Mouse (Mus musculus): ENCODE results near the gene Cep70. TPM values are rescaled to one million over a fixed set of nuclear protein-coding genes. Genes with fewer than 3 reads are reported as not detected.

The Cep70 gene
- 20.3 TPM for polyA plus RNA-seq (2015; fragmentation: Illumina TruSeq; extraction: RNeasy Lipid Tissue Mini Kit (QIAGEN cat#74804); ENCODE audit: low read depth, low replicate concordance)

GRCm38 (mm10) chr9:99243190-99243894 is at the start of gene Cep70:
Gene Cep70, plus strand, starts transcription at chr9:99243367.

GRCm38 (mm10) chr9:99237139-99237538 is 6.0 kb upstream of the Cep70 start, which contains the start of gene Faiml:
Gene Faiml, minus strand, starts transcription at chr9:99237239.

Other genes with a start within 250 kb of the Cep70 start
- gene Gm1123, start 207.7 kb upstream of the Cep70 start, polyA plus RNA-seq (2015; fragmentation: Illumina TruSeq; extraction: RNeasy Lipid Tissue Mini Kit (QIAGEN cat#74804); ENCODE audit: low read depth, low replicate concordance), result not detected
- 14.6 TPM for gene Pik3cb, start 102.7 kb upstream of the Cep70 start, polyA plus RNA-seq (2015; fragmentation: Illumina TruSeq; extraction: RNeasy Lipid Tissue Mini Kit (QIAGEN cat#74804); ENCODE audit: low read depth, low replicate concordance)
- gene Faiml, start 6.1 kb upstream of the Cep70 start, polyA plus RNA-seq (2015; fragmentation: Illumina TruSeq; extraction: RNeasy Lipid Tissue Mini Kit (QIAGEN cat#74804); ENCODE audit: low read depth, low replicate concordance), result not detected
- gene Esyt3, start 115.2 kb downstream of the Cep70 start, polyA plus RNA-seq (2015; fragmentation: Illumina TruSeq; extraction: RNeasy Lipid Tissue Mini Kit (QIAGEN cat#74804); ENCODE audit: low read depth, low replicate concordance), result 0.61 TPM
- gene Mras, start 194.0 kb downstream of the Cep70 start, polyA plus RNA-seq (2015; fragmentation: Illumina TruSeq; extraction: RNeasy Lipid Tissue Mini Kit (QIAGEN cat#74804); ENCODE audit: low read depth, low replicate concordance), result 125 TPM
- gene Nme9, start 208.1 kb downstream of the Cep70 start, polyA plus RNA-seq (2015; fragmentation: Illumina TruSeq; extraction: RNeasy Lipid Tissue Mini Kit (QIAGEN cat#74804); ENCODE audit: low read depth, low replicate concordance), result 1.4 TPM

Data from brain, adult 10 weeks (tissue).